Mouse (Mus musculus): ENCODE data around the gene Stam. TPM values are rescaled to one million over a fixed set of nuclear protein-coding genes. Genes with fewer than 3 reads are reported as not detected.

Gene Stam
- polyA plus RNA-seq, 1 experiment from 2014 or later: 57.7 TPM

- H3K4me3 ChIP-seq (ENCODE audit: low read length): no peak overlapping the region
- no peak overlapping the region for H3K9ac ChIP-seq (ENCODE audit: low read depth, low read length)
- H3K4me2 ChIP-seq (ENCODE audit: low read depth, low read length): no peak overlapping the region
- H3K36me3 ChIP-seq (ENCODE audit: control insufficient read depth, insufficient read depth, low read length): no peaks in the 10 kb centered on the region
- no peak overlapping the region for H3K27ac ChIP-seq (ENCODE audit: low read length)
- WGBS: 84% methylated on average over 2 of the region's 2 CpGs
- no peaks in the 10 kb centered on the region for H3K27me3 ChIP-seq (replicated peaks; ENCODE audit: control insufficient read depth, insufficient read depth, low read length)
- no peak for ATAC-seq
- no peaks in the 10 kb centered on the region for H3K9me3 ChIP-seq (ENCODE audit: control insufficient read depth, low read length)
- no peaks in the 10 kb centered on the region for H3K4me1 ChIP-seq (ENCODE audit: control insufficient read depth, insufficient read depth, low read length)
Observed at GRCm38 (mm10) chr2:14102603-14103002, 28.7 kb downstream of the Stam start.

- H3K27ac ChIP-seq (ENCODE audit: low read length): no peak overlapping the region
- WGBS: 93% methylated on average over 1 of the region's 1 CpGs
Observed at GRCm38 (mm10) chr2:14103924-14104323, 30.0 kb downstream of the Stam start.

GRCm38 (mm10) chr2:14107673-14108072 lies 33.8 kb downstream of the Stam start:
- no peak for ATAC-seq
- H3K4me2 ChIP-seq (ENCODE audit: low read depth, low read length): no peak overlapping the region
- no peaks in the 10 kb centered on the region for H3K4me1 ChIP-seq (ENCODE audit: control insufficient read depth, insufficient read depth, low read length)
- WGBS: 72% methylated on average over 3 of the region's 3 CpGs
- no peaks in the 10 kb centered on the region for H3K9me3 ChIP-seq (ENCODE audit: control insufficient read depth, low read length)
- no peaks in the 10 kb centered on the region for H3K27me3 ChIP-seq (replicated peaks; ENCODE audit: control insufficient read depth, insufficient read depth, low read length)
- H3K4me3 ChIP-seq (ENCODE audit: low read length): no peak overlapping the region
- no peak overlapping the region for H3K27ac ChIP-seq (ENCODE audit: low read length)
- H3K36me3 ChIP-seq (ENCODE audit: control insufficient read depth, insufficient read depth, low read length): no peaks in the 10 kb centered on the region
- H3K9ac ChIP-seq (ENCODE audit: low read depth, low read length): no peak overlapping the region

More at GRCm38 (mm10) chr2:14103924-14104323, 30.0 kb downstream of the Stam start:
- Histone ChIP-seq H3K9me3 (ENCODE audit: control insufficient read depth, low read length) (no peaks in the 10 kb centered on the region), H3K36me3 (ENCODE audit: control insufficient read depth, insufficient read depth, low read length) (no peaks in the 10 kb centered on the region), H3K4me3 (ENCODE audit: low read length) (no peak overlapping the region), H3K27me3 (replicated peaks; ENCODE audit: control insufficient read depth, insufficient read depth, low read length) (no peaks in the 10 kb centered on the region), H3K4me2 (ENCODE audit: low read depth, low read length) (no peak overlapping the region), H3K9ac (ENCODE audit: low read depth, low read length) (no peak overlapping the region), H3K4me1 (ENCODE audit: control insufficient read depth, insufficient read depth, low read length) (no peaks in the 10 kb centered on the region)
- no peak for ATAC-seq

GRCm38 (mm10) chr2:14126387-14126786 lies 52.5 kb downstream of the Stam start:
- no peak for ATAC-seq

GRCm38 (mm10) chr2:14127629-14128028 lies 53.7 kb downstream of the Stam start:
- no peak overlapping the region for H3K4me3 ChIP-seq (ENCODE audit: low read length)
- H3K36me3 ChIP-seq (ENCODE audit: control insufficient read depth, insufficient read depth, low read length): peaks cover 5% of the 10 kb centered on the region; the same call in 1 of the 2 replicates
- H3K4me2 ChIP-seq (ENCODE audit: low read depth, low read length): no peak overlapping the region
- ATAC-seq: no peak
- WGBS: 72% methylated on average over 3 of the region's 3 CpGs
- H3K4me1 ChIP-seq (ENCODE audit: control insufficient read depth, insufficient read depth, low read length): no peaks in the 10 kb centered on the region
- no peak overlapping the region for H3K9ac ChIP-seq (ENCODE audit: low read depth, low read length)
- no peak overlapping the region for H3K27ac ChIP-seq (ENCODE audit: low read length)
- H3K9me3 ChIP-seq (ENCODE audit: control insufficient read depth, low read length): no peaks in the 10 kb centered on the region
- H3K27me3 ChIP-seq (replicated peaks; ENCODE audit: control insufficient read depth, insufficient read depth, low read length): no peaks in the 10 kb centered on the region

More at GRCm38 (mm10) chr2:14126387-14126786, 52.5 kb downstream of the Stam start:
- no peak overlapping the region for H3K4me3 ChIP-seq (ENCODE audit: low read length)
- WGBS: 85% methylated on average over 6 of the region's 6 CpGs
- no peaks in the 10 kb centered on the region for H3K9me3 ChIP-seq (ENCODE audit: control insufficient read depth, low read length)
- no peak overlapping the region for H3K4me2 ChIP-seq (ENCODE audit: low read depth, low read length)
- H3K27ac ChIP-seq (ENCODE audit: low read length): no peak overlapping the region
- H3K27me3 ChIP-seq (replicated peaks; ENCODE audit: control insufficient read depth, insufficient read depth, low read length): no peaks in the 10 kb centered on the region
- H3K9ac ChIP-seq (ENCODE audit: low read depth, low read length): no peak overlapping the region
- peaks cover 5% of the 10 kb centered on the region; the same call in 1 of the 2 replicates for H3K36me3 ChIP-seq (ENCODE audit: control insufficient read depth, insufficient read depth, low read length)
- H3K4me1 ChIP-seq (ENCODE audit: control insufficient read depth, insufficient read depth, low read length): no peaks in the 10 kb centered on the region

- H3K4me3 ChIP-seq (ENCODE audit: low read length): no peak overlapping the region
- H3K4me2 ChIP-seq (ENCODE audit: low read depth, low read length): no peak overlapping the region
- ATAC-seq: peak; percentile 89
- no peak overlapping the region for H3K9ac ChIP-seq (ENCODE audit: low read depth, low read length)
- peak overlapping the region; percentile 15; the same call in 1 of the 2 replicates for H3K27ac ChIP-seq (ENCODE audit: low read length)
- H3K9me3 ChIP-seq (ENCODE audit: control insufficient read depth, low read length): no peaks in the 10 kb centered on the region
- no peaks in the 10 kb centered on the region for H3K36me3 ChIP-seq (ENCODE audit: control insufficient read depth, insufficient read depth, low read length)
- WGBS: 56% methylated on average over 12 of the region's 12 CpGs
- H3K4me1 ChIP-seq (ENCODE audit: control insufficient read depth, insufficient read depth, low read length): no peaks in the 10 kb centered on the region
- no peaks in the 10 kb centered on the region for H3K27me3 ChIP-seq (replicated peaks; ENCODE audit: control insufficient read depth, insufficient read depth, low read length)
Observed at GRCm38 (mm10) chr2:14130641-14131339, 56.9 kb downstream of the Stam start.

- Histone ChIP-seq H3K4me3 (ENCODE audit: low read length) (no peak overlapping the region), H3K4me2 (ENCODE audit: low read depth, low read length) (no peak overlapping the region), H3K9ac (ENCODE audit: low read depth, low read length) (no peak overlapping the region), H3K27ac (ENCODE audit: low read length) (no peak overlapping the region), H3K4me1 (ENCODE audit: control insufficient read depth, insufficient read depth, low read length) (no peaks in the 10 kb centered on the region), H3K9me3 (ENCODE audit: control insufficient read depth, low read length) (no peaks in the 10 kb centered on the region), H3K36me3 (ENCODE audit: control insufficient read depth, insufficient read depth, low read length) (no peaks in the 10 kb centered on the region), H3K27me3 (replicated peaks; ENCODE audit: control insufficient read depth, insufficient read depth, low read length) (no peaks in the 10 kb centered on the region)
- WGBS: 91% methylated on average over 4 of the region's 4 CpGs
- no peak for ATAC-seq
Observed at GRCm38 (mm10) chr2:14132468-14133326, 58.8 kb downstream of the Stam start.

GRCm38 (mm10) chr2:14136906-14137305 lies 63.0 kb downstream of the Stam start:
- H3K4me2 ChIP-seq (ENCODE audit: low read depth, low read length): no peak overlapping the region
- no peak for ATAC-seq
- H3K4me1 ChIP-seq (ENCODE audit: control insufficient read depth, insufficient read depth, low read length): 0 out of 2 replicates have a peak, but pooled peaks cover 3% of the 10 kb centered on the region
- no peak overlapping the region for H3K4me3 ChIP-seq (ENCODE audit: low read length)
- no peaks in the 10 kb centered on the region for H3K9me3 ChIP-seq (ENCODE audit: control insufficient read depth, low read length)
- 61% methylated on average over 3 of the region's 3 CpGs for WGBS
- H3K36me3 ChIP-seq (ENCODE audit: control insufficient read depth, insufficient read depth, low read length): peaks cover 9% of the 10 kb centered on the region
- no peak overlapping the region for H3K9ac ChIP-seq (ENCODE audit: low read depth, low read length)
- no peaks in the 10 kb centered on the region for H3K27me3 ChIP-seq (replicated peaks; ENCODE audit: control insufficient read depth, insufficient read depth, low read length)
- no peak overlapping the region for H3K27ac ChIP-seq (ENCODE audit: low read length)

GRCm38 (mm10) chr2:14139590-14139989 lies 65.7 kb downstream of the Stam start:
- no peaks in the 10 kb centered on the region for H3K27me3 ChIP-seq (replicated peaks; ENCODE audit: control insufficient read depth, insufficient read depth, low read length)
- ATAC-seq: peak; percentile 87
- H3K9me3 ChIP-seq (ENCODE audit: control insufficient read depth, low read length): no peaks in the 10 kb centered on the region
- 79% methylated on average over 6 of the region's 6 CpGs for WGBS
- H3K4me1 ChIP-seq (ENCODE audit: control insufficient read depth, insufficient read depth, low read length): 0 out of 2 replicates have a peak, but pooled peaks cover 3% of the 10 kb centered on the region
- no peak overlapping the region for H3K9ac ChIP-seq (ENCODE audit: low read depth, low read length)
- no peak overlapping the region for H3K4me2 ChIP-seq (ENCODE audit: low read depth, low read length)
- no peak overlapping the region for H3K27ac ChIP-seq (ENCODE audit: low read length)
- H3K4me3 ChIP-seq (ENCODE audit: low read length): no peak overlapping the region
- peaks cover 10% of the 10 kb centered on the region for H3K36me3 ChIP-seq (ENCODE audit: control insufficient read depth, insufficient read depth, low read length)
